Mouse (Mus musculus) ES-Bruce4 (cell line): Measurements from ENCODE around the gene Zfp664. TPM values are rescaled to one million over a fixed set of nuclear protein-coding genes. Genes with fewer than 3 reads are reported as not detected.

Source experiments
- H3K27ac ChIP-seq: 2 replicates; pipeline ENCODE4 v1.5.1; 2012; ENCODE audit warnings: low read length, inconsistent platforms; ENCODE audit not compliant: insufficient read depth
- H3K27me3 ChIP-seq: 2 replicates; pipeline ENCODE4 v1.6.1; 2012; ENCODE audit warnings: mild to moderate bottlenecking, low read length, inconsistent platforms; ENCODE audit not compliant: control insufficient read depth, poor library complexity, insufficient read depth, severe bottlenecking
- H3K36me3 ChIP-seq: 2 replicates; pipeline ENCODE4 v1.6.1; 2012; ENCODE audit warnings: inconsistent platforms, mild to moderate bottlenecking, low read length, moderate library complexity; ENCODE audit not compliant: control insufficient read depth, poor library complexity, insufficient read depth, severe bottlenecking
- H3K4me1 ChIP-seq: one replicate; pipeline ENCODE4 v1.8.1; 2011; ENCODE audit warnings: low read length; ENCODE audit not compliant: control insufficient read depth, insufficient read depth
- H3K4me3 ChIP-seq: 2 replicates; pipeline ENCODE4 v1.5.1; 2011; ENCODE audit warnings: low read depth, mild to moderate bottlenecking, low read length
- H3K9ac ChIP-seq: 2 replicates; pipeline ENCODE4 v1.6.1; 2012; ENCODE audit warnings: low read depth, mild to moderate bottlenecking, inconsistent platforms; ENCODE audit not compliant: poor library complexity, severe bottlenecking
- H3K9me3 ChIP-seq: replicated peaks from 2 replicates; pipeline ENCODE4 v1.6.1; 2012; ENCODE audit warnings: mild to moderate bottlenecking, low read length, inconsistent platforms; ENCODE audit not compliant: control insufficient read depth, poor library complexity, insufficient read depth, severe bottlenecking
- CTCF ChIP-seq: IDR thresholded peaks from one replicate; pipeline ENCODE4 v1.8.1; 2011; ENCODE audit warnings: low read depth, low read length
- EP300 ChIP-seq: IDR thresholded peaks from 2 replicates; pipeline ENCODE4 v1.6.1; 2011; ENCODE audit warnings: low read depth, low read length; ENCODE audit not compliant: insufficient read depth
- POLR2A ChIP-seq: IDR thresholded peaks from one replicate; pipeline ENCODE4 v1.8.1; 2011; ENCODE audit warnings: low read length; ENCODE audit not compliant: insufficient read depth
- polyA plus RNA-seq: library from polyadenylated mRNA; stranded (reverse); fragments of >200 nt; gene quantifications from 2 replicates; pipeline ENCODE4 v1.2.4, GENCODE M21; 2011; ENCODE audit warnings: low read depth; ENCODE audit not compliant: missing spikeins, insufficient read depth, insufficient read length

Zfp664 gene
- polyA plus RNA-seq, 1 experiment = 103 TPM

- Histone ChIP-seq H3K36me3 (no peaks in the 10 kb centered on the region), H3K4me1 (no peaks in the 10 kb centered on the region), H3K27ac (no peak overlapping the region), H3K27me3 (no peaks in the 10 kb centered on the region), H3K4me3 (no peak overlapping the region), H3K9ac (no peak overlapping the region), H3K9me3 (no peaks in the 10 kb centered on the region)
- TF ChIP-seq POLR2A (no peak), EP300 (no peak), CTCF (no peak)
These were observed 68.6 kb downstream of the Zfp664 start for GRCm38 (mm10) chr5:124931076-124931475.

- H3K4me3 ChIP-seq = no peak overlapping the region
- H3K9ac ChIP-seq = no peak overlapping the region
- no peaks in the 10 kb centered on the region for H3K36me3 ChIP-seq
- H3K27ac ChIP-seq = no peak overlapping the region
- no peak for TF ChIP-seq EP300
- TF ChIP-seq CTCF = no peak
- TF ChIP-seq POLR2A = no peak
- no peaks in the 10 kb centered on the region for H3K4me1 ChIP-seq
- H3K9me3 ChIP-seq = 0 out of 2 replicates have a peak, but pooled peaks cover 2% of the 10 kb centered on the region
- no peaks in the 10 kb centered on the region for H3K27me3 ChIP-seq
These were observed 72.1 kb downstream of the Zfp664 start for GRCm38 (mm10) chr5:124934558-124934957.

GRCm38 (mm10) chr5:124943181-124943792 is 80.8 kb downstream of the Zfp664 start:
- Histone ChIP-seq H3K4me3 (no peak overlapping the region), H3K36me3 (no peaks in the 10 kb centered on the region), H3K9me3 (no peaks in the 10 kb centered on the region), H3K27me3 (no peaks in the 10 kb centered on the region), H3K9ac (no peak overlapping the region), H3K27ac (no peak overlapping the region), H3K4me1 (no peaks in the 10 kb centered on the region)
- TF ChIP-seq CTCF (no peak), EP300 (no peak), POLR2A (no peak)

GRCm38 (mm10) chr5:124943793-124944383 is 81.4 kb downstream of the Zfp664 start:
- Histone ChIP-seq H3K9me3 (no peaks in the 10 kb centered on the region), H3K9ac (no peak overlapping the region), H3K4me3 (no peak overlapping the region), H3K4me1 (no peaks in the 10 kb centered on the region), H3K36me3 (no peaks in the 10 kb centered on the region), H3K27me3 (no peaks in the 10 kb centered on the region), H3K27ac (no peak overlapping the region)
- TF ChIP-seq CTCF (peak; percentile 76), POLR2A (no peak)

GRCm38 (mm10) chr5:124944384-124944783 is 81.9 kb downstream of the Zfp664 start:
- Histone ChIP-seq H3K27ac (no peak overlapping the region), H3K4me1 (no peaks in the 10 kb centered on the region), H3K9me3 (no peaks in the 10 kb centered on the region), H3K4me3 (no peak overlapping the region), H3K9ac (no peak overlapping the region), H3K27me3 (no peaks in the 10 kb centered on the region), H3K36me3 (no peaks in the 10 kb centered on the region)
- no peak for TF ChIP-seq EP300
- TF ChIP-seq POLR2A = no peak
- no peak for TF ChIP-seq CTCF

GRCm38 (mm10) chr5:124945046-124945445 is 82.6 kb downstream of the Zfp664 start:
- Histone ChIP-seq H3K36me3 (no peaks in the 10 kb centered on the region), H3K4me1 (no peaks in the 10 kb centered on the region), H3K9me3 (no peaks in the 10 kb centered on the region), H3K9ac (no peak overlapping the region), H3K27ac (no peak overlapping the region), H3K4me3 (no peak overlapping the region), H3K27me3 (no peaks in the 10 kb centered on the region)
- TF ChIP-seq CTCF = no peak
- TF ChIP-seq POLR2A = no peak
- no peak for TF ChIP-seq EP300
